Mouse (Mus musculus) testis, adult 2 months (tissue): Measurements from ENCODE around the gene Ccr6. TPM values are rescaled to one million over a fixed set of nuclear protein-coding genes. Genes with fewer than 3 reads are reported as not detected.

Source experiments
- H3K27ac ChIP-seq: fragments of 200-500 bp; 2 replicates; pipeline ENCODE4 v1.5.1; 2012; ENCODE audit warnings: low read depth, low read length; ENCODE audit not compliant: control insufficient read depth, insufficient read depth
- H3K27me3 ChIP-seq: fragments of 200-500 bp; 2 replicates; pipeline ENCODE4 v1.6.1; 2012; ENCODE audit warnings: mild to moderate bottlenecking, low read length, moderate library complexity; ENCODE audit not compliant: control insufficient read depth, insufficient read depth
- H3K36me3 ChIP-seq: fragments of 200-500 bp; 2 replicates; pipeline ENCODE4 v1.6.1; 2012; ENCODE audit warnings: mild to moderate bottlenecking, low read length; ENCODE audit not compliant: control insufficient read depth, insufficient read depth
- H3K4me1 ChIP-seq: fragments of 200-500 bp; 2 replicates; pipeline ENCODE4 v1.6.1; 2012; ENCODE audit warnings: low read length; ENCODE audit not compliant: control insufficient read depth, insufficient read depth
- H3K4me3 ChIP-seq: fragments of 200-500 bp; 2 replicates; pipeline ENCODE4 v1.5.1; 2012; ENCODE audit warnings: low read depth, mild to moderate bottlenecking, low read length, moderate library complexity, mixed read lengths; ENCODE audit not compliant: control insufficient read depth
- CTCF ChIP-seq: fragments of 200-500 bp; IDR thresholded peaks from 2 replicates; pipeline ENCODE4 v1.5.1; 2012; ENCODE audit warnings: low read depth, mild to moderate bottlenecking, inconsistent platforms, low read length, moderate library complexity; ENCODE audit not compliant: control insufficient read depth, insufficient read depth, insufficient replicate concordance
- POLR2A ChIP-seq: fragments of 200-500 bp; IDR thresholded peaks from 2 replicates; pipeline ENCODE4 v1.6.1; 2012; ENCODE audit warnings: low read depth, mild to moderate bottlenecking, inconsistent platforms, low read length, moderate library complexity; ENCODE audit not compliant: control insufficient read depth
- polyA plus RNA-seq: library from polyadenylated mRNA; depleted of rRNA; stranded (reverse); fragments of >200 nt; gene quantifications from 2 replicates; pipeline ENCODE4 v1.2.3, GENCODE M21; 2012

Ccr6 gene
- polyA plus RNA-seq, 1 experiment, result 15.7 TPM

DNA sequence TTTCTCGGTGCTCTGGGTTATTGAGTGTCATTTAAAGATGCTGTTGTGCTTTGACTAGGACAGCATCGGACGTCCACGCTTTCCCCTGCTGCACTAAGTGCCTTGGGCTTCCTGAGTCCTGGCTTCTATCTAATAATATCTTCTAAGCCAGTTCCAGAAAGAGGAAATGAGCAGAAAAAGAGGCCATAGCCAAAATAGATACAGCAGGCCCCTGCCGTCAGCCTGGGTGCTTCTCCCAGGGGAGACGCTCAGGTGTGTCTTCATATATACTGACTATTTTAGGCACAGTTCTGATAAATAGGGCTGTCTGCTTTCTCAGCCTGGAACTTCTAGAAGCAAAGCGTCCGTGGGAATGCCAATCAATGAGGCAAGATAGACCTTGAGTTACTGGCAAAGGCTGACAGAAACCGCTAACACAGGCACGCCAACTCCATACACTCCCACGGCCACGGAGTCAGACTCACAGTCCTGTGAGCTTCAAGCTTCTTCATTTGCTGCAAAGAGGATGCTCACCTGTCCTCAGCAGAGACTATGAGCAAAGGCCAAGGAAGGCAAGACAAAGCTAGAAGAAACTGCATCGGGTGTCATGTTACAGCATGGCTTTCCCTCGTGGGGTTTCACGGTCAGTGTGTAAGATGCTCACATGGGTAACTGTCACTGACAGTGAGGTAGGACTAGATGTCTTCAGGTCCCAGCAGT is 2.3 kb downstream of the Ccr6 start:
- Histone ChIP-seq H3K36me3 (no peaks in the 10 kb centered on the region), H3K4me1 (peaks cover 4% of the 10 kb centered on the region; the same call in 1 of the 2 replicates), H3K4me3 (no peak overlapping the region), H3K27me3 (no peaks in the 10 kb centered on the region), H3K27ac (no peak overlapping the region)
- TF ChIP-seq POLR2A (no peak), CTCF (no peak)

DNA sequence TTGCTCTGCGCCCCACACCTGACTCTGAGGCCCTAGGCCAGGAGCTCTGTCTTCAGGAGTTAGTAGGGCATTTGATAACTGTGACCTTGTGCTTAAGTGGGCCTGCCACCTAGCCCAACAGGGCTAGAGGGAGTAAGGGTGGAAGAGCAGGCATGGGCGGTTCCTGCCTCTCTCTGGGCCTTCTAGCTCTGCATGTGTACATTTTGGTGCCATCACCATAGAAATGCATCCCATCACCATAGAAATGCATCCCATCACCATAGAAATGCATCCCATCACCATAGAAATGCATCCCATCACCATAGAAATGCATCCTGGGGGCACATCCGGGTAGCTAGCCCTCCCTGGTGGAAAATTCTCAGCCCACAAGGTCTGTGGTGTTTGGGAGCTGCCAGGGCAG is 3.7 kb downstream of the Ccr6 start:
- no peak for TF ChIP-seq CTCF
- no peak for TF ChIP-seq POLR2A
- Histone ChIP-seq H3K27me3 (no peaks in the 10 kb centered on the region), H3K36me3 (no peaks in the 10 kb centered on the region), H3K4me3 (no peak overlapping the region), H3K4me1 (peaks cover 4% of the 10 kb centered on the region; the same call in 1 of the 2 replicates), H3K27ac (no peak overlapping the region)

DNA sequence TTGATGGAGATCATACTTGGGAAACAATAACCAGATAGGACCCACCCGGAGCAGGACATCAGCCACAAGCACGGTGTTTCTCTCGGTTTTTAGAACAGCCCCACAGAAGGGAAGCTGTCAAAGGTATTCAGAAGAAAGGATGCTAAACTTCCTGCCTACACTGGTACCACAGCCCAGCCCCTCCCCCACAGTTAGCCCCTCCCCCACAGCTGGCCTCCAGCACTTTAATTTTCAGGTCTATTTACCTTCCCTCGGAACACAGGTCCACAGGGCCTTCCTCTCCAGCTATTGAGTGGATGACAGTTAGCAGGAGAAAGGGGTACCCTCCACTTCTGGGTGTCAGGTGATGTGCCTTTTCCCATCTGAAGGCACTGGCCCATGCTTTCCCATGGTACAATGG is 4.7 kb downstream of the Ccr6 start:
- TF ChIP-seq POLR2A (no peak), CTCF (no peak)

DNA sequence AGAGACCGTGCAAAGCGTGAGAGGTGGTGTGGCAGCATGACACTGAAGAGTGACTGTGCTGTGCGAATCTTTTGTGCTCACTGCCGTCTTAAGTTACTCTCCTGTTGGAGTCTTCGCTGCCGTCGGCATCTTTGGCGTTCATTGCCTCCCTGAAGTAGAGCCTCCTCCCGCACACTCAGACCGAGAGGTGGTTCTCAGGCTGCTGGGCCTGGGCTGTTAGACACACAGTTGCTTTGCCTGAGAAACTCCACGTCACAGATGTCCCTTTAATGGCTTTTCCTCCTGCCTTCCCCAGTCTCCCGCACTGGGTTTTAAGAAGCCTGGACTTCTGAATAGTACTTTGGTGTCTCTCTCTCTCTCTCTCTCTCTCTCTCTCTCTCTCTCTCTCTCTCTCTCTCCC is 5.8 kb downstream of the Ccr6 start:
- Histone ChIP-seq H3K4me1 (peaks cover 4% of the 10 kb centered on the region; the same call in 1 of the 2 replicates), H3K36me3 (no peaks in the 10 kb centered on the region), H3K27ac (no peak overlapping the region), H3K4me3 (no peak overlapping the region), H3K27me3 (no peaks in the 10 kb centered on the region)
- TF ChIP-seq CTCF, result no peak

More for the DNA sequence above, 4.7 kb downstream of the Ccr6 start:
- Histone ChIP-seq H3K27me3 (no peaks in the 10 kb centered on the region), H3K4me3 (no peak overlapping the region), H3K36me3 (no peaks in the 10 kb centered on the region), H3K27ac (no peak overlapping the region), H3K4me1 (peaks cover 4% of the 10 kb centered on the region; the same call in 1 of the 2 replicates)

DNA sequence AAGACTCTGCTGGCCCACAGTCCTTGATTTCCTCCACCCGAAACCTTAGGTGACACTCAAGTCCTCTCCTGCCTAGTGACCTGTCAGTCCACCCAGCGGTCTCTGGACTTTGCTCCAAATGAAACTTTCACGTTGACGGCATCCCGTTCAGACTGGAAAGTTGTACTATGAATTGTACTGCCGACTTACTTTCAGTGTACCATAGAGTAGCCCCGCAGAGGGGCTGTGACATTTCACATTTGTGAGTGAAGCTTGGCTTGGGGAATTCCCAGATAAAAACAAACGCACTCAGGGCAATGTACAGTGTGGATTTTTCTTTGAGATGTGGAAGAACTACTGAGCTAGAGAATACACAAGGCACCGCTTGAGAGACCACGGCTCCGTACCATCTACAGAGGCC is 6.3 kb downstream of the Ccr6 start:
- H3K27ac ChIP-seq, result no peak overlapping the region
- H3K4me3 ChIP-seq, result no peak overlapping the region
- TF ChIP-seq CTCF (no peak), POLR2A (no peak)
- no peaks in the 10 kb centered on the region for H3K27me3 ChIP-seq
- peaks cover 4% of the 10 kb centered on the region; the same call in 1 of the 2 replicates for H3K4me1 ChIP-seq
- no peaks in the 10 kb centered on the region for H3K36me3 ChIP-seq

DNA sequence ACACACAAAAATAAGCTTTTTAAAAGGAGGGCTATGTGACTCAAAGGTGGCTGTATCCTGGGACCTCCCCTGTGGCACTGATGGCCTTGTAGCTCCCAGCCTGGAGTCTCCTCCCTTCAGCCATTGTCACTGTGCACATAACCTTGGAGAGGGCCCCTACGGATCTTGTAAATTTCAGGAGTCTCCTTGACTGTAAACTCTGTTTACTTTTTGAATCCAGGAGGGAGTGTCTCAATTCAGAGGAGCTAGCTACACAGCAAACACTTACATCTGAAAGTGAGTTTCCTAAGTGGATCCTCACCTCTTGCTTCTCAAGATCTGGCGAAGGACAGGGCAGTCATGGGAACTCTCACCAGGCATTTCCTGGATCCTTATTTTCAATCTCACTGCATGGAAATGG is 8.3 kb downstream of the Ccr6 start:
- TF ChIP-seq POLR2A, result no peak
- H3K4me3 ChIP-seq, result no peak overlapping the region
- no peaks in the 10 kb centered on the region; the same call in 1 of the 2 replicates for H3K4me1 ChIP-seq
- H3K36me3 ChIP-seq, result no peaks in the 10 kb centered on the region
- H3K27me3 ChIP-seq, result no peaks in the 10 kb centered on the region
- H3K27ac ChIP-seq, result no peak overlapping the region

DNA sequence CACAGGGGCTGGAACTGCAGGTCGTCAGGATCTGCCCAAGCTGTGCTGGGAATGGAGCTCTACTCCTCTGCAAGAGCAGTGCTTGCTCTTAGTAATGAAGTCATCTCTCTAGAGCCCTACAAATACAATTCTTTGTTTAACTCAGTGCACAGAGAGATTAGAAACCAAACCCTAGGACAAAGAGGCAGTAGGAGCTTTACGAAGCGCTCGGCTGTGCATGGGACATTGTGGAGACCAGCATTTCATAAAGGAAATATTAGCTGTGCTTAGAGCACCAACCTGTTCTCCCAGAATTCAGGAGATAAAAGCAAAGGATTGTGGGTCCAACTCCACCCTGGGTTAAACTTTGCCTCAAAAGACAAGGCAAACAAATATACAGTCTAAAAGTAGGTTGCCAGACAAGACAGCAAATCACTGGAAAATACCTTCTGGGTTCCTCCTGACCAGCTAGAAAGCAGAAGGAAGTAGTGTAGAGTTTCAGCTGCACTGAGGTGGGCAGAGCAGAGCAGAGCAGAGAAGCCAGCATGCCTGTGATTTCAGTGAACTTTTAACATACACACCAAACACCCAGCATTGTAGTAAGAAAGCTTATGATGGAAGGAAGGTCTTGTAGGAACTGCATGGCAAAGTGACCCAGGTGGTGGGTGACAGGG is 10.4 kb downstream of the Ccr6 start:
- H3K27me3 ChIP-seq, result no peaks in the 10 kb centered on the region
- no peak overlapping the region for H3K4me3 ChIP-seq
- H3K4me1 ChIP-seq, result no peaks in the 10 kb centered on the region
- no peak overlapping the region for H3K27ac ChIP-seq
- no peaks in the 10 kb centered on the region for H3K36me3 ChIP-seq
- TF ChIP-seq POLR2A (no peak), CTCF (no peak)

DNA sequence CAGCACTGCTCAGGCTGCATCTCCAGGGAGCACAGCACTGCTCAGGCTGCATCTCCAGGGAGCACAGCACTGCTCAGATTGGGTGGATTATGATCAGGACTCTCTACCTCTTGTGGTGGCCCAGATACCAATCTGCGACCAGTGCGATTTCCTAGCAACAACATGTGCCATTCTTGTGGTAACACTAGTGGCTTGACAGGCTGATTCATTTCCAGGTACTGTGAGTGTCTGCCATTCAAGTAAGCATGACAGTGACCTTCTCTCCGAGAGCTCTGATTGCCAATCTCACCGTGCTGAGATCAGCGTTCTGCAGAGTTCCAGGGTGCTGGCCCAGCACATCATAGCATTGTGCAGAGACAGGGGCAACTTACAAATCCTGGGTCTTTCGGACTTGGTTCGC is 15.9 kb downstream of the Ccr6 start:
- no peaks in the 10 kb centered on the region for H3K4me1 ChIP-seq
- TF ChIP-seq CTCF (no peak), POLR2A (no peak)
- no peaks in the 10 kb centered on the region for H3K36me3 ChIP-seq
- no peak overlapping the region for H3K27ac ChIP-seq
- no peaks in the 10 kb centered on the region for H3K27me3 ChIP-seq
- no peak overlapping the region for H3K4me3 ChIP-seq
